Mouse (Mus musculus) kidney, embryonic 15.5 days (tissue): ENCODE data around the gene Ptpn23. TPM values are rescaled to one million over a fixed set of nuclear protein-coding genes. Genes with fewer than 3 reads are reported as not detected.

Source experiments
- ATAC-seq: fragments of 200-750 bp; cut with Nextera tagmentation; replicated peaks from 2 replicates; pipeline ENCODE4 v1.8.0; 2017; ENCODE audit warnings: moderate TSS enrichment; ENCODE audit not compliant: low FRiP score
- H3K27ac ChIP-seq: fragments of 300-500 bp; sonication (generic); 2 replicates; pipeline ENCODE4 v1.5.1; 2015; ENCODE audit warnings: mild to moderate bottlenecking, inconsistent platforms
- H3K27me3 ChIP-seq: fragments of 300-500 bp; sonication (generic); 2 replicates; pipeline ENCODE4 v1.6.1; 2015; ENCODE audit warnings: inconsistent platforms
- H3K36me3 ChIP-seq: fragments of 300-500 bp; sonication (generic); 2 replicates; pipeline ENCODE4 v1.6.1; 2015; ENCODE audit warnings: inconsistent platforms
- H3K4me1 ChIP-seq: fragments of 300-500 bp; sonication (generic); 2 replicates; pipeline ENCODE4 v1.6.1; 2015; ENCODE audit warnings: inconsistent platforms
- H3K4me2 ChIP-seq: fragments of 300-500 bp; sonication (generic); 2 replicates; pipeline ENCODE4 v1.6.1; 2015; ENCODE audit warnings: moderate library complexity, mild to moderate bottlenecking, inconsistent platforms
- H3K4me3 ChIP-seq: fragments of 300-500 bp; sonication (generic); replicated peaks from 2 replicates; pipeline ENCODE4 v1.5.1; 2015; ENCODE audit warnings: mild to moderate bottlenecking, inconsistent platforms
- H3K9ac ChIP-seq: fragments of 300-500 bp; sonication (generic); 2 replicates; pipeline ENCODE4 v1.6.1; 2015; ENCODE audit warnings: mild to moderate bottlenecking, inconsistent platforms
- H3K9me3 ChIP-seq: fragments of 300-500 bp; sonication (generic); replicated peaks from 2 replicates; pipeline ENCODE4 v1.6.1; 2016; ENCODE audit warnings: inconsistent platforms
- WGBS: fragments of 180-500 bp; shearing (Covaris S2); methylation state at CpG from one replicate; pipeline ENCODE4 v1.1.7; 2015; ENCODE audit warnings: mixed read lengths; 5-methylcytosine and 5-hydroxymethylcytosine counted together
- polyA plus RNA-seq: library from polyadenylated mRNA; unstranded; fragments of >200 nt; fragmentation: Nextera tagmentation; extraction: Ambion mirVana; gene quantifications from 2 replicates; pipeline ENCODE4 v1.2.1, GENCODE M21; 2015

Ptpn23 gene
- 16.9 and 17.5 TPM in 2 replicates for polyA plus RNA-seq

- ATAC-seq, result peak; percentile 96
- Histone ChIP-seq H3K27me3 (no peaks in the 10 kb centered on the region), H3K4me3 (peak within 1 kb of the TSS; percentile 98), H3K27ac (peak within 1 kb of the TSS; percentile 88), H3K4me1 (peaks cover 20% of the 10 kb centered on the region), H3K4me2 (peak within 1 kb of the TSS; percentile 90), H3K9me3 (no peaks in the 10 kb centered on the region), H3K36me3 (peaks cover 9% of the 10 kb centered on the region), H3K9ac (peak within 1 kb of the TSS; percentile 76)
- under 1% methylated on average over 38 of the region's 39 CpGs for WGBS
Observed at GRCm38 (mm10) chr9:110408099-110408773, at the start of gene Ptpn23. Ptpn23 (minus strand) TSS chr9:110408213.

GRCm38 (mm10) chr9:110452523-110452922 lies 44.5 kb upstream of the Ptpn23 start:
- H3K4me1 ChIP-seq, result no peaks in the 10 kb centered on the region
- H3K9ac ChIP-seq, result no peak overlapping the region
- H3K27me3 ChIP-seq, result no peaks in the 10 kb centered on the region
- 61% methylated on average over 3 of the region's 3 CpGs for WGBS
- H3K4me3 ChIP-seq, result no peak overlapping the region
- H3K27ac ChIP-seq, result no peak overlapping the region
- H3K4me2 ChIP-seq, result no peak overlapping the region
- ATAC-seq, result no peak
- H3K36me3 ChIP-seq, result peaks cover 22% of the 10 kb centered on the region
- no peaks in the 10 kb centered on the region for H3K9me3 ChIP-seq

GRCm38 (mm10) chr9:110448857-110449617 lies 41.0 kb upstream of the Ptpn23 start:
- no peak overlapping the region for H3K9ac ChIP-seq
- H3K4me3 ChIP-seq, result no peak overlapping the region
- no peaks in the 10 kb centered on the region for H3K4me1 ChIP-seq
- ATAC-seq, result 0 out of 2 replicates have a peak, but pooled peaks have one; percentile 22
- no peak overlapping the region for H3K27ac ChIP-seq
- H3K36me3 ChIP-seq, result peaks cover 23% of the 10 kb centered on the region
- H3K27me3 ChIP-seq, result no peaks in the 10 kb centered on the region
- WGBS, result 30% methylated on average over 11 of the region's 11 CpGs
- no peak overlapping the region for H3K4me2 ChIP-seq
- no peaks in the 10 kb centered on the region for H3K9me3 ChIP-seq

- H3K27me3 ChIP-seq, result no peaks in the 10 kb centered on the region
- no peak overlapping the region for H3K27ac ChIP-seq
- no peak overlapping the region for H3K4me3 ChIP-seq
- peaks cover 19% of the 10 kb centered on the region for H3K36me3 ChIP-seq
- no peak for ATAC-seq
- H3K9me3 ChIP-seq, result no peaks in the 10 kb centered on the region
- 81% methylated on average over 15 of the region's 15 CpGs for WGBS
- no peaks in the 10 kb centered on the region for H3K4me1 ChIP-seq
- no peak overlapping the region for H3K4me2 ChIP-seq
- H3K9ac ChIP-seq, result no peak overlapping the region
Observed at GRCm38 (mm10) chr9:110448356-110448755, 40.3 kb upstream of the Ptpn23 start.

- H3K9me3 ChIP-seq, result no peaks in the 10 kb centered on the region
- no peak overlapping the region for H3K4me3 ChIP-seq
- H3K4me2 ChIP-seq, result no peak overlapping the region
- H3K9ac ChIP-seq, result no peak overlapping the region
- no peaks in the 10 kb centered on the region for H3K4me1 ChIP-seq
- peaks cover 25% of the 10 kb centered on the region for H3K36me3 ChIP-seq
- no peak overlapping the region for H3K27ac ChIP-seq
- ATAC-seq, result no peak
- 87% methylated on average over 6 of the region's 6 CpGs for WGBS
- H3K27me3 ChIP-seq, result no peaks in the 10 kb centered on the region
Observed at GRCm38 (mm10) chr9:110440559-110440958, 32.5 kb upstream of the Ptpn23 start.

GRCm38 (mm10) chr9:110440049-110440448 lies 32.0 kb upstream of the Ptpn23 start:
- Histone ChIP-seq H3K4me3 (no peak overlapping the region), H3K9me3 (no peaks in the 10 kb centered on the region), H3K4me2 (no peak overlapping the region), H3K27me3 (no peaks in the 10 kb centered on the region), H3K4me1 (no peaks in the 10 kb centered on the region), H3K36me3 (peaks cover 30% of the 10 kb centered on the region), H3K9ac (no peak overlapping the region), H3K27ac (no peak overlapping the region)
- WGBS, result 77% methylated on average over 3 of the region's 5 CpGs
- no peak for ATAC-seq

- Histone ChIP-seq H3K4me3 (no peak overlapping the region), H3K9me3 (no peaks in the 10 kb centered on the region), H3K36me3 (peaks cover 51% of the 10 kb centered on the region), H3K27ac (no peak overlapping the region), H3K4me1 (no peaks in the 10 kb centered on the region), H3K4me2 (no peak overlapping the region), H3K27me3 (no peaks in the 10 kb centered on the region), H3K9ac (no peak overlapping the region)
- no peak for ATAC-seq
- WGBS, result 98% methylated on average over 11 of the region's 11 CpGs
Observed at GRCm38 (mm10) chr9:110436041-110436440, 28.0 kb upstream of the Ptpn23 start.

- Histone ChIP-seq H3K4me2 (no peak overlapping the region), H3K4me1 (no peaks in the 10 kb centered on the region), H3K9me3 (no peaks in the 10 kb centered on the region), H3K36me3 (peaks cover 72% of the 10 kb centered on the region), H3K27me3 (no peaks in the 10 kb centered on the region), H3K27ac (no peak overlapping the region), H3K4me3 (no peak overlapping the region), H3K9ac (no peak overlapping the region)
- ATAC-seq, result no peak
- WGBS, result 88% methylated on average over 2 of the region's 2 CpGs
Observed at GRCm38 (mm10) chr9:110433045-110433444, 25.0 kb upstream of the Ptpn23 start.

GRCm38 (mm10) chr9:110431241-110431640 lies 23.2 kb upstream of the Ptpn23 start:
- Histone ChIP-seq H3K9me3 (no peaks in the 10 kb centered on the region), H3K4me3 (no peak overlapping the region), H3K9ac (no peak overlapping the region), H3K27ac (no peak overlapping the region), H3K36me3 (peaks cover 78% of the 10 kb centered on the region), H3K4me1 (no peaks in the 10 kb centered on the region), H3K27me3 (no peaks in the 10 kb centered on the region), H3K4me2 (no peak overlapping the region)
- 89% methylated on average over 8 of the region's 8 CpGs for WGBS
- ATAC-seq, result no peak

GRCm38 (mm10) chr9:110419511-110420112 lies 11.6 kb upstream of the Ptpn23 start, which contains the start of gene Ngp:
Ngp (plus strand) TSS chr9:110419747.
- H3K27ac ChIP-seq, result no peak within 1 kb of the TSS
- H3K4me2 ChIP-seq, result no peak within 1 kb of the TSS
- no peak for ATAC-seq
- H3K36me3 ChIP-seq, result no peaks in the 10 kb centered on the region
- WGBS, result 90% methylated on average over 12 of the region's 12 CpGs
- no peaks in the 10 kb centered on the region for H3K27me3 ChIP-seq
- H3K9ac ChIP-seq, result no peak within 1 kb of the TSS
- H3K4me3 ChIP-seq, result no peak within 1 kb of the TSS
- H3K9me3 ChIP-seq, result no peaks in the 10 kb centered on the region
- peaks cover 4% of the 10 kb centered on the region; the same call in 1 of the 2 replicates for H3K4me1 ChIP-seq

GRCm38 (mm10) chr9:110413785-110414184 lies 5.8 kb upstream of the Ptpn23 start:
- Histone ChIP-seq H3K9me3 (no peaks in the 10 kb centered on the region), H3K9ac (no peak overlapping the region), H3K36me3 (no peaks in the 10 kb centered on the region), H3K27me3 (no peaks in the 10 kb centered on the region), H3K4me1 (peaks cover 5% of the 10 kb centered on the region), H3K4me2 (no peak overlapping the region), H3K4me3 (no peak overlapping the region), H3K27ac (no peak overlapping the region)
- no peak for ATAC-seq
- WGBS, result 54% methylated on average over 9 of the region's 9 CpGs

GRCm38 (mm10) chr9:110412926-110413325 lies 4.9 kb upstream of the Ptpn23 start:
- H3K27me3 ChIP-seq, result no peaks in the 10 kb centered on the region
- H3K27ac ChIP-seq, result no peak overlapping the region
- no peak overlapping the region for H3K9ac ChIP-seq
- 72% methylated on average over 7 of the region's 7 CpGs for WGBS
- no peaks in the 10 kb centered on the region for H3K9me3 ChIP-seq
- H3K36me3 ChIP-seq, result no peaks in the 10 kb centered on the region
- ATAC-seq, result no peak
- peaks cover 8% of the 10 kb centered on the region for H3K4me1 ChIP-seq
- H3K4me3 ChIP-seq, result no peak overlapping the region
- H3K4me2 ChIP-seq, result no peak overlapping the region
